Mouse (Mus musculus) stomach, embryonic 16.5 days (tissue): ENCODE results near the gene Tnnt3. TPM values are rescaled to one million over a fixed set of nuclear protein-coding genes. Genes with fewer than 3 reads are reported as not detected.

Experiments used
- ATAC-seq: fragments of 200-750 bp; cut with Nextera tagmentation; 2 replicates; pipeline ENCODE4 v1.8.0; 2017; ENCODE audit warnings: moderate number of reproducible peaks, moderate TSS enrichment; ENCODE audit not compliant: insufficient read depth, low FRiP score
- H3K27ac ChIP-seq: fragments of 300-500 bp; sonication (generic); 2 replicates; pipeline ENCODE4 v1.5.1; 2014; ENCODE audit warnings: low read length
- H3K27me3 ChIP-seq: fragments of 300-500 bp; sonication (generic); 2 replicates; pipeline ENCODE4 v1.6.1; 2014; ENCODE audit warnings: low read length, control low read depth, mixed read lengths; ENCODE audit not compliant: control insufficient read depth, insufficient read depth
- H3K36me3 ChIP-seq: fragments of 300-500 bp; sonication (generic); 2 replicates; pipeline ENCODE4 v1.6.1; 2014; ENCODE audit warnings: low read length; ENCODE audit not compliant: control insufficient read depth, insufficient read depth
- H3K4me1 ChIP-seq: fragments of 300-500 bp; sonication (generic); 2 replicates; pipeline ENCODE4 v1.6.1; 2014; ENCODE audit warnings: low read length, control low read depth, mixed read lengths; ENCODE audit not compliant: control insufficient read depth, insufficient read depth
- H3K4me2 ChIP-seq: fragments of 300-500 bp; sonication (generic); 2 replicates; pipeline ENCODE4 v1.6.1; 2014; ENCODE audit warnings: low read depth, low read length, mixed read lengths
- H3K4me3 ChIP-seq: fragments of 300-500 bp; sonication (generic); replicated peaks from 2 replicates; pipeline ENCODE4 v1.5.1; 2014; ENCODE audit warnings: mild to moderate bottlenecking, low read length
- H3K9ac ChIP-seq: fragments of 300-500 bp; sonication (generic); 2 replicates; pipeline ENCODE4 v1.6.1; 2014; ENCODE audit warnings: low read length
- H3K9me3 ChIP-seq: fragments of 300-500 bp; sonication (generic); replicated peaks from 2 replicates; pipeline ENCODE4 v1.6.1; 2016; ENCODE audit warnings: low read length, control low read depth; ENCODE audit not compliant: control insufficient read depth
- WGBS: fragments of 180-500 bp; shearing (Covaris S2); extraction: QIAGEN DNeasy Blood & Tissue Kit; methylation state at CpG from one replicate; pipeline ENCODE4 v1.1.7; 2014; 5-methylcytosine and 5-hydroxymethylcytosine counted together
- polyA plus RNA-seq: library from polyadenylated mRNA; unstranded; fragments of >200 nt; fragmentation: Nextera tagmentation; extraction: Ambion mirVana; gene quantifications from 2 replicates; pipeline ENCODE4 v1.2.1, GENCODE M21; 2015

Gene Tnnt3
- polyA plus RNA-seq, 1 experiment from 2014 or later: 208 TPM

GRCm38 (mm10) chr7:142493535-142493934 is 5.1 kb upstream of the Tnnt3 start:
- H3K27me3 ChIP-seq: no peaks in the 10 kb centered on the region
- H3K4me1 ChIP-seq: 0 out of 2 replicates have a peak, but pooled peaks cover 2% of the 10 kb centered on the region
- no peaks in the 10 kb centered on the region for H3K9me3 ChIP-seq
- H3K4me2 ChIP-seq: no peak overlapping the region
- H3K4me3 ChIP-seq: no peak overlapping the region
- no peak for ATAC-seq
- no peak overlapping the region for H3K9ac ChIP-seq
- peak overlapping the region; percentile 62 for H3K27ac ChIP-seq
- 37% methylated on average over 8 of the region's 8 CpGs for WGBS
- H3K36me3 ChIP-seq: peaks cover 12% of the 10 kb centered on the region

- Histone ChIP-seq H3K36me3 (peaks cover 12% of the 10 kb centered on the region; the same call in 1 of the 2 replicates), H3K27me3 (no peaks in the 10 kb centered on the region), H3K9ac (no peak overlapping the region), H3K4me2 (no peak overlapping the region), H3K4me1 (no peaks in the 10 kb centered on the region), H3K27ac (no peak overlapping the region; the same call in 1 of the 2 replicates), H3K9me3 (no peaks in the 10 kb centered on the region), H3K4me3 (no peak overlapping the region)
- ATAC-seq: no peak
- 83% methylated on average over 3 of the region's 3 CpGs for whole genome bisulfite sequencing
Measured at GRCm38 (mm10) chr7:142496158-142496557, 2.5 kb upstream of the Tnnt3 start.

- 88% methylated on average over 5 of the region's 5 CpGs for WGBS
- H3K4me2 ChIP-seq: no peak overlapping the region
Measured at GRCm38 (mm10) chr7:142496800-142497199, 1.8 kb upstream of the Tnnt3 start.

GRCm38 (mm10) chr7:142497775-142498174 is 861 bp upstream of the Tnnt3 start:
- peak overlapping the region; percentile 18; the same call in 1 of the 2 replicates for H3K27ac ChIP-seq
- no peaks in the 10 kb centered on the region for H3K27me3 ChIP-seq
- no peaks in the 10 kb centered on the region for H3K4me1 ChIP-seq
- H3K36me3 ChIP-seq: peaks cover 8% of the 10 kb centered on the region; the same call in 1 of the 2 replicates
- no peak overlapping the region for H3K4me2 ChIP-seq
- WGBS: 88% methylated on average over 2 of the region's 2 CpGs
- no peak overlapping the region for H3K4me3 ChIP-seq
- ATAC-seq: no peak
- no peaks in the 10 kb centered on the region for H3K9me3 ChIP-seq
- H3K9ac ChIP-seq: no peak overlapping the region

More at GRCm38 (mm10) chr7:142496800-142497199, 1.8 kb upstream of the Tnnt3 start:
- Histone ChIP-seq H3K27ac (peak overlapping the region; percentile 31), H3K9ac (no peak overlapping the region), H3K36me3 (peaks cover 10% of the 10 kb centered on the region; the same call in 1 of the 2 replicates), H3K4me3 (no peak overlapping the region), H3K9me3 (no peaks in the 10 kb centered on the region), H3K27me3 (no peaks in the 10 kb centered on the region), H3K4me1 (no peaks in the 10 kb centered on the region)
- no peak for ATAC-seq

GRCm38 (mm10) chr7:142499010-142499721 is 530 bp downstream of the Tnnt3 start:
- Histone ChIP-seq H3K36me3 (peaks cover 7% of the 10 kb centered on the region; the same call in 1 of the 2 replicates), H3K9me3 (no peaks in the 10 kb centered on the region), H3K27ac (peak overlapping the region; percentile 15; the same call in 1 of the 2 replicates), H3K4me2 (no peak overlapping the region), H3K27me3 (no peaks in the 10 kb centered on the region), H3K9ac (no peak overlapping the region), H3K4me3 (no peak overlapping the region), H3K4me1 (no peaks in the 10 kb centered on the region)
- WGBS: 59% methylated on average over 5 of the region's 5 CpGs
- ATAC-seq: no peak

- Histone ChIP-seq H3K9me3 (no peaks in the 10 kb centered on the region), H3K4me2 (no peak overlapping the region), H3K27me3 (no peaks in the 10 kb centered on the region), H3K36me3 (no peaks in the 10 kb centered on the region), H3K9ac (no peak overlapping the region), H3K4me3 (no peak overlapping the region), H3K4me1 (no peaks in the 10 kb centered on the region), H3K27ac (no peak overlapping the region)
- WGBS: 79% methylated on average over 1 of the region's 1 CpGs
- ATAC-seq: no peak
Measured at GRCm38 (mm10) chr7:142500032-142500431, 1.4 kb downstream of the Tnnt3 start.

GRCm38 (mm10) chr7:142503206-142503605 is 4.6 kb downstream of the Tnnt3 start:
- no peak overlapping the region for H3K9ac ChIP-seq
- WGBS: 58% methylated on average over 4 of the region's 4 CpGs
- no peak overlapping the region for H3K4me2 ChIP-seq
- ATAC-seq: no peak
- H3K4me1 ChIP-seq: peaks cover 16% of the 10 kb centered on the region
- H3K27me3 ChIP-seq: no peaks in the 10 kb centered on the region
- no peak overlapping the region for H3K27ac ChIP-seq
- H3K36me3 ChIP-seq: no peaks in the 10 kb centered on the region
- H3K4me3 ChIP-seq: no peak overlapping the region
- H3K9me3 ChIP-seq: no peaks in the 10 kb centered on the region

- peak; percentile 31; the same call in 1 of the 2 replicates for ATAC-seq
- peak overlapping the region; percentile 48; the same call in 1 of the 2 replicates for H3K9ac ChIP-seq
- WGBS: 23% methylated on average over 2 of the region's 2 CpGs
Measured at GRCm38 (mm10) chr7:142505942-142506341, 7.3 kb downstream of the Tnnt3 start.

GRCm38 (mm10) chr7:142506501-142506900 is 7.9 kb downstream of the Tnnt3 start:
- H3K4me3 ChIP-seq: no peak overlapping the region
- H3K9ac ChIP-seq: peak overlapping the region; percentile 48; the same call in 1 of the 2 replicates
- no peaks in the 10 kb centered on the region for H3K9me3 ChIP-seq
- peak; percentile 54 for ATAC-seq
- no peak overlapping the region for H3K4me2 ChIP-seq
- no peak overlapping the region; the same call in 1 of the 2 replicates for H3K27ac ChIP-seq
- WGBS: 41% methylated on average over 4 of the region's 4 CpGs
- H3K36me3 ChIP-seq: no peaks in the 10 kb centered on the region
- no peaks in the 10 kb centered on the region for H3K27me3 ChIP-seq
- H3K4me1 ChIP-seq: peaks cover 32% of the 10 kb centered on the region

More at GRCm38 (mm10) chr7:142505942-142506341, 7.3 kb downstream of the Tnnt3 start:
- no peaks in the 10 kb centered on the region for H3K36me3 ChIP-seq
- H3K27ac ChIP-seq: no peak overlapping the region; the same call in none of the 2 replicates
- no peak overlapping the region for H3K4me2 ChIP-seq
- H3K4me3 ChIP-seq: no peak overlapping the region
- H3K9me3 ChIP-seq: no peaks in the 10 kb centered on the region
- H3K4me1 ChIP-seq: peaks cover 32% of the 10 kb centered on the region
- no peaks in the 10 kb centered on the region for H3K27me3 ChIP-seq
